Mouse (Mus musculus): ENCODE measurements around the gene Mthfsd.

- TF ChIP-seq POLR2A (IDR thresholded peaks at IDR 0.05; ENCODE audit: control insufficient read depth, low read depth, low read length), result no peak
- no peak for TF ChIP-seq CTCF (IDR thresholded peaks at IDR 0.05; ENCODE audit: control insufficient read depth, insufficient read depth, insufficient replicate concordance, low read depth, low read length)
Measured at GRCm38 (mm10) chr8:121072406-121073130, 35.6 kb downstream of the Mthfsd start.
